Mouse (Mus musculus) midbrain, embryonic 11.5 days (tissue): ENCODE results near the gene H2-Ke6. TPM values are rescaled to one million over a fixed set of nuclear protein-coding genes. Genes with fewer than 3 reads are reported as not detected.
"Not testable (repeated sequence)": the region's sequence is repeated elsewhere in the genome, so short reads cannot be mapped to it uniquely, and the experiment has no call there.

Source experiments
- ATAC-seq: fragments of 200-750 bp; cut with Nextera tagmentation; 2 replicates; pipeline ENCODE4 v1.8.0; 2017; ENCODE audit warnings: moderate TSS enrichment, moderate library complexity; ENCODE audit not compliant: low FRiP score
- DNase-seq: peaks from one replicate; pipeline ENCODE4 v3.0.0; 2015; ENCODE audit warnings: low spot score; ENCODE audit errors: missing footprints
- H3K27ac ChIP-seq: fragments of 300-500 bp; sonication (generic); 2 replicates; pipeline ENCODE4 v1.5.1; 2014; ENCODE audit warnings: low read depth, low read length
- H3K27me3 ChIP-seq: fragments of 300-500 bp; sonication (generic); 2 replicates; pipeline ENCODE4 v1.6.1; 2014; ENCODE audit warnings: mild to moderate bottlenecking, low read length, moderate library complexity, mixed read lengths; ENCODE audit not compliant: control insufficient read depth, insufficient read depth
- H3K36me3 ChIP-seq: fragments of 300-500 bp; sonication (generic); 2 replicates; pipeline ENCODE4 v1.6.1; 2014; ENCODE audit warnings: mild to moderate bottlenecking, low read length, moderate library complexity, mixed read lengths; ENCODE audit not compliant: control insufficient read depth, insufficient read depth
- H3K4me1 ChIP-seq: fragments of 300-500 bp; sonication (generic); 2 replicates; pipeline ENCODE4 v1.6.1; 2014; ENCODE audit warnings: low read length; ENCODE audit not compliant: control insufficient read depth, insufficient read depth
- H3K4me2 ChIP-seq: fragments of 300-500 bp; sonication (generic); 2 replicates; pipeline ENCODE4 v1.6.1; 2014; ENCODE audit warnings: mild to moderate bottlenecking, moderate library complexity
- H3K4me3 ChIP-seq: fragments of 300-500 bp; sonication (generic); 2 replicates; pipeline ENCODE4 v1.5.1; 2014; ENCODE audit warnings: low read depth, low read length
- H3K9ac ChIP-seq: fragments of 300-500 bp; sonication (generic); 2 replicates; pipeline ENCODE4 v1.6.1; 2014; ENCODE audit warnings: low read length
- H3K9me3 ChIP-seq: fragments of 300-500 bp; sonication (generic); 2 replicates; pipeline ENCODE4 v1.6.1; 2016; ENCODE audit warnings: low read length; ENCODE audit not compliant: control insufficient read depth
- WGBS: fragments of 180-500 bp; shearing (Covaris S2); extraction: QIAGEN DNeasy Blood & Tissue Kit; methylation state at CpG from one replicate; pipeline ENCODE4 v1.1.7; 2014; 5-methylcytosine and 5-hydroxymethylcytosine counted together
- polyA plus RNA-seq: library from polyadenylated mRNA; unstranded; fragments of >200 nt; fragmentation: Nextera tagmentation; extraction: Ambion mirVana; gene quantifications from 2 replicates; pipeline ENCODE4 v1.2.1, GENCODE M21; 2014

Gene H2-Ke6
- polyA plus RNA-seq, 1 experiment from 2014 or later = 99.0 TPM

GRCm38 (mm10) chr17:33995651-33996050 is 32.2 kb downstream of the H2-Ke6 start:
- Histone ChIP-seq H3K4me1 (no peaks in the 10 kb centered on the region), H3K9ac (no peak overlapping the region), H3K27ac (no peak overlapping the region), H3K9me3 (no peaks in the 10 kb centered on the region), H3K4me3 (no peak overlapping the region), H3K4me2 (no peak overlapping the region), H3K36me3 (no peaks in the 10 kb centered on the region), H3K27me3 (peaks cover 12% of the 10 kb centered on the region)
- 76% methylated on average over 3 of the region's 3 CpGs for WGBS
- ATAC-seq (no peak), DNase-seq (no peak)

DNA sequence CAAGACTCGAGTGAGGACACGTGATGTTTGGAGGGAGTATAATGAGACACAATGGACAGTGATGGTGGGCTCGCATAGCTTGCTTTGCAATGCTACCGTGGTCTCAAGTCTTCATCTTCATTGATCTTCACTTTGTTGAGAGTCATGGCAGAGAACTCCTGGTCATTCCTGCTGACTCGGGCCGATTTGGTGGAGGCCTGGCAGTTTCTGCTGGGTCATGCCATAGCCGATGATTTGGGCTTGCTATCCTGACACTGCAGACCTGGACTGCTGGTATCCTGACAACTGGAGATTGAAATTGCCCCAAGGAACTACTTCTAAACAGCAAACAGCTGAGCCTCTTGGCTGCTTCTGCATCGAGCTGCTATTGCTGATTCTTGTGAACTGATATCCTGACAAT is 32.9 kb downstream of the H2-Ke6 start:
- DNase-seq = no peak
- H3K4me3 ChIP-seq = no peak overlapping the region
- H3K9me3 ChIP-seq = no peaks in the 10 kb centered on the region
- no peaks in the 10 kb centered on the region for H3K36me3 ChIP-seq
- H3K27me3 ChIP-seq = peaks cover 6% of the 10 kb centered on the region
- no peak overlapping the region for H3K4me2 ChIP-seq
- 89% methylated on average over 8 of the region's 8 CpGs for WGBS
- no peak overlapping the region for H3K27ac ChIP-seq
- H3K4me1 ChIP-seq = no peaks in the 10 kb centered on the region
- no peak for ATAC-seq
- no peak overlapping the region for H3K9ac ChIP-seq

- 30% methylated on average over 10 of the region's 10 CpGs for WGBS
- Histone ChIP-seq H3K4me3 (no peak overlapping the region), H3K4me1 (no peaks in the 10 kb centered on the region), H3K9ac (no peak overlapping the region), H3K36me3 (no peaks in the 10 kb centered on the region), H3K27ac (no peak overlapping the region), H3K9me3 (no peaks in the 10 kb centered on the region), H3K27me3 (no peaks in the 10 kb centered on the region), H3K4me2 (no peak overlapping the region)
- DNase-seq = peak; percentile 92
- ATAC-seq = peak; percentile 46; the same call in 1 of the 2 replicates
Measured at GRCm38 (mm10) chr17:33991788-33992664, 35.8 kb downstream of the H2-Ke6 start.

- H3K36me3 ChIP-seq, H3K9me3 ChIP-seq, ATAC-seq, H3K9ac ChIP-seq, H3K4me1 ChIP-seq, H3K27ac ChIP-seq: not testable (repeated sequence)
- Histone ChIP-seq H3K27me3 (peaks cover 28% of the 10 kb centered on the region), H3K4me2 (peak overlapping the region; percentile 56; the same call in 1 of the 2 replicates), H3K4me3 (peak overlapping the region; percentile 44; the same call in 1 of the 2 replicates)
- 9% methylated on average over 8 of the region's 8 CpGs for WGBS
- peak; percentile 97 for DNase-seq
Measured at GRCm38 (mm10) chr17:33982136-33982535, 45.7 kb downstream of the H2-Ke6 start.

DNA sequence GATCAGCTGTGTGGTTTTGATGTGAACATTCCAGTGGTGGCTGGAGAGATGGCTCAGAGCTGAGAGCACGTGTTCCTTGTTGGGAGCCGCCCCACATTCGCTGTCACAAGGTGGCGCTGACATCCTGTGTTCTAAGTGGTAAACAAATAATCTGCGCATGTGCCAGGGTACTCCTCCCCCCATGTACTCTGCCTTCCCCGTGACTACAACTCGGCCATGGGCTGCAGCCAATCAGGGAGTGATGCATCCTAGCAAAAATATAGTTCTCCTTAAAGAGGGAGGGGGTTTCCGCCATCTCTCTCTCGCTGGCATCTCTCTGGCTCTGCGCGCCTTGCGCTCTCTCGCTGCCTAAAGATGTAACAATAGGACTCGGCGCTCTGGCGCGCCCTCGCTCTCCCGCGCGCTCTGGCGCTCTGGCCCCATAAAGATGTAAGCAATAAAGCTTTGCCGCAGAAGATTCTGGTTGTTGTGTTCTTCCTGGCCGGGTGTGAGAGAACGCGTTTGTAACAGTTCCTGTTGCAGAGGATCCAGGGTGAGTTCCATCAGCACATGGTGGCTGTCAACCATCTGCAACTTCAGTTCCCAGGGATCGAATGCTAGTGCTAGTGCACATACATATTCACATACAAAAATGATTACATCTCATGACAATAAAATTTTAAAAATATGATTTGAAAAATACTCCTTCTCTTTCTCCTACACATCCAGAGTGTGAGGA is 46.5 kb downstream of the H2-Ke6 start:
- DNase-seq (peak; percentile 99), ATAC-seq (peak; percentile 94)
- not testable (repeated sequence) for H3K4me1 ChIP-seq, H3K36me3 ChIP-seq, H3K9me3 ChIP-seq
- Histone ChIP-seq H3K4me2 (peak overlapping the region; percentile 56), H3K27me3 (peaks cover 29% of the 10 kb centered on the region), H3K9ac (peak overlapping the region; percentile 61), H3K4me3 (peak overlapping the region; percentile 44), H3K27ac (peak overlapping the region; percentile 72)
- under 1% methylated on average over 27 of the region's 27 CpGs for WGBS

DNA sequence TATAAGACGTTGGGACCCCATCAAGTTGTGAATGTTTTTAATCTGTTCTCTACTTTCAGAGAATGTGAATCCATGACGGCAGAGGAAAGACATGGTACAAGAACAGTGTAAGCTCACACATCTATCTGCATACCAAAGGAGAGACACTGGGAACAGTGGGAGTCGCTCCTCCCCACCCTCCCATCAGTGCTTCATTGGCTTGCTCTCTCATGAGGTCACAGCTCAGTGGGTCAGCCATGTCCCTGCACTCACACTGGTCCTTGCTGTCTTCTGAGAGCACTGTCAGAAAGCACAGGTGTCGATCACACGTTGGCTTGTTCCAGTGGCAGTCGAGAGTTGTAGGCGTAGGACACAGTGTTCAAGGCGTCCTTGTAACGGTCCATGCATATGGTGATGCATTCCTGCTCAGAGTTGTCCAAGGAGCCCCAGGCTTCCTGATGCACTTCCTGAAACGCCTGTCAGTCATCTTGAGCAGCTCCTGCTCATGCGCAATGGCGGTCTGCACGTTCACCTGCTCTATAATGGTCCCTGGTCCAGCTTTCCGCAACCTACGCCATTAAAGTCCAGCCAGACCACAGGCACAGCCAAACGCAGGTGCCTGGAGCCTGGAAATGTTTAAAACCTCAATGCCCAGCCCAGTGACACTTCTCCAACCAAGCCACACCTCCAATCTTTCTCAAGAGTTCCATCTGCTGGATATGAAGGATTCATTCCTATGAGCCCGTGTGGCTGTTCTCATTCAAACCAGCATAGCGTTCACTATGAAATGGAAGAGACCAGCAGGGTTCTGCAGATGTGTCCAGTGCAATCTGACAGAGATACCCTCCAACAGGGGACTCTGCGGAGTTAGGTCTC is 47.5 kb downstream of the H2-Ke6 start:
- Histone ChIP-seq H3K9ac (no peak overlapping the region), H3K4me2 (0 out of 2 replicates have a peak overlapping the region, but pooled peaks have one; percentile 6), H3K27me3 (peaks cover 29% of the 10 kb centered on the region), H3K9me3 (no peaks in the 10 kb centered on the region), H3K36me3 (no peaks in the 10 kb centered on the region), H3K27ac (no peak overlapping the region), H3K4me1 (peaks cover 7% of the 10 kb centered on the region), H3K4me3 (no peak overlapping the region; the same call in 1 of the 2 replicates)
- 79% methylated on average over 19 of the region's 19 CpGs for WGBS
- DNase-seq (no peak), ATAC-seq (no peak; the same call in 1 of the 2 replicates)

DNA sequence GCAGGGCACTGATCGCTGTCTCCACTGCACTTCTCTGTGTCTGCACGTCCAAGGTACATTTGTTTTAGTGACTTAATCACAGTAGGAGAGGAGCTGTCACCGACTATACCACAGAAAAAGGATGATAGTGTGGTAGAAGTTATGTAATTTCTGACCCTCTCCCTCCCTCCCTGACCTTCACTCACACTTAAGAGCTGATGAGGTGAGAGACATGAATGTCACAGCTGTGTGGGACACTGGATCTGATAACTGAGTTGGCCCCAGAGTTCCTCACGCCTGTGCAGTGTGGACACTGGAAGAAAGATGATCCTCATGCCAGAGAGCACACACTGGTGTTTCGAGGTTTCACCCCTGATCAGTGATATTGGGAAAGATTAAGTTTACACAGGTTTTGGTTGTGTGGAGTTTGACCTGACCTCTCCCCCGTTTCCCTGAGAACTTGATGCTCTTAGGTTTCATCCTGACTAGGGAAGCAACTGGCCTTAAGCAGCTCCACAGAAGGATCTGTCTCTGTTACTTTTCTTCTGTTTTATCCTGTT is 48.3 kb downstream of the H2-Ke6 start:
- H3K4me2 ChIP-seq = no peak overlapping the region
- peaks cover 7% of the 10 kb centered on the region for H3K4me1 ChIP-seq
- H3K9ac ChIP-seq = no peak overlapping the region
- DNase-seq (no peak), ATAC-seq (no peak)
- peaks cover 29% of the 10 kb centered on the region for H3K27me3 ChIP-seq
- no peaks in the 10 kb centered on the region for H3K9me3 ChIP-seq
- no peaks in the 10 kb centered on the region for H3K36me3 ChIP-seq
- WGBS = 79% methylated on average over 6 of the region's 6 CpGs
- H3K4me3 ChIP-seq = no peak overlapping the region
- no peak overlapping the region for H3K27ac ChIP-seq

DNA sequence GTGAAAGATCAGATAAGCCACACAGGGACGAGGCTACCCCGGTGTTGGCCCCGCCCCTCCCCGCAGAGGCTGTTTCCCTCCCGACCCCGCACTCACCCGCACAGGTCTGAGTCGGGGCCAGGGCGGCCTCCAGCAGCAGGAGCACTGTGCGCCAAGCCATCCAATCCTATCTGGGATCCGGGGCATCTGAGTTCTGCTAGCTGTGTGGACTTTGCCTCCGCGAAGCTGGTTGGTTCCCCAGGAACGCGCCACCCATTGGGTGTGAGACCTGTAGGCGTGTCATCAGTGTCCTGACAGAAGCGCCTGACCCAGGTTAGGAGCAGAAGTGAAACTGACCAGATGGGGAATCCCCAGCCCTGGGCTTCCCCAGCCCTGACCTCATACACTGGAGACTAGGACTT is 49.2 kb downstream of the H2-Ke6 start:
- peaks cover 7% of the 10 kb centered on the region for H3K4me1 ChIP-seq
- H3K27ac ChIP-seq = no peak overlapping the region
- no peaks in the 10 kb centered on the region for H3K9me3 ChIP-seq
- H3K4me3 ChIP-seq = peak overlapping the region; percentile 30
- H3K27me3 ChIP-seq = peaks cover 29% of the 10 kb centered on the region
- under 1% methylated on average over 17 of the region's 17 CpGs for WGBS
- ATAC-seq (no peak), DNase-seq (peak; percentile 89)
- no peaks in the 10 kb centered on the region for H3K36me3 ChIP-seq
- H3K9ac ChIP-seq = peak overlapping the region; percentile 24; the same call in 1 of the 2 replicates
- H3K4me2 ChIP-seq = peak overlapping the region; percentile 44
